Comparison of ENCODE assay signal across 19 mouse cellular contexts in the genomic region with DNA sequence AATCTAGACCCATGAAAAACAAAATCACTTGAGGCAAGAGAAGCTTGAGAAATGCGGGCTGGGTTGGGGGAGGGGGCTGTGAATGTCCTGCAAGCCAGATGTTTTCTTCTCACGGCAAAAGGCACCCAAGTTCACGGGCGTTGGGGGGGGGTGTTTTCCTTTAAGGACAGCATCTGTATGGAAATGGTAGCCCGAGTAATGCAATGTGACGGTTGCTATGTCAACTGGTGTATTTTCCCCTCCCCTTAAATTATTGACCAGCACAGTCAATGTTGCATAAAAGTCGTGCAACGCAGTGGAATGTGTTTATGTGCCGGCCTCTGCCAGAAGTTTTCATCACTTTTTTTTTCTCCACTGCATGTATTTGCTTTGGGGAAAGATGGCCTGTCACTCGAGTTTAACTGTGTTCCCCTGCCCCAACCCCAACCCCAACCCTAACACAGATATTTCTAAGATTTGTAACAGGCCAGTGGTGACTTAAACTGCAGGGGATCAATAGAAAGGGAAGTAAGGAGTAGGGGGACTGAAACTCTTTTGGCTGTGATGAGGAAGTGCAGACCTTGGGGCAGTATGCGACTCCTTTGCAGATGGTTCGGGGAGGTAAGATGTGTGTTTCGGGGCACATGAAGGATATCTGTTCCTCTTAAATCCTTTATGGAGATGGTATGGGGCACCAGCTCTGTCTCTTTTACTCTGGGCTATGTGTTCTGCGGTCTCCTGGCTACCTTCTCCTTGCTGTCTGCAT. TPM values are rescaled to one million over a fixed set of nuclear protein-coding genes. Genes with fewer than 3 reads are reported as not detected.
DNase-seq lines count a peak whose midpoint lies in the region; ATAC-seq lines count a peak whose summit lies in the region.
"Had no signal": no experiment of that assay in that cellular context is flagged by ENCODE, and none has a peak within 500 bp of the region (broad histone marks: within the 10 kb centered on the region; RNA-seq: fewer than 3 reads in every experiment).

No protein-coding gene starts in this region.

- no peaks in the 10 kb centered on the region for H3K36me3 ChIP-seq in embryonic facial prominence, embryonic 12.5 days
- H3K36me3 ChIP-seq in limb, embryonic 12.5 days: no peaks in the 10 kb centered on the region

- no peak overlapping the region for H3K4me3 ChIP-seq in embryonic facial prominence, embryonic 12.5 days
- no peak overlapping the region for H3K4me3 ChIP-seq in limb, embryonic 12.5 days (replicated peaks)
- H3K4me3 ChIP-seq: forebrain, embryonic 13.5 days had no signal

- no peaks in the 10 kb centered on the region for H3K9me3 ChIP-seq in embryonic facial prominence, embryonic 12.5 days
- H3K9me3 ChIP-seq in limb, embryonic 12.5 days: no peaks in the 10 kb centered on the region
- H3K9me3 ChIP-seq: forebrain, embryonic 13.5 days had no signal

- no peak overlapping the region for H3K4me2 ChIP-seq in embryonic facial prominence, embryonic 12.5 days (replicated peaks)
- peak overlapping the region; percentile 8; the same call in 1 of the 2 replicates for H3K4me2 ChIP-seq in limb, embryonic 12.5 days
- H3K4me2 ChIP-seq: forebrain, embryonic 13.5 days had no signal

- H3K27me3 ChIP-seq in embryonic facial prominence, embryonic 12.5 days: no peaks in the 10 kb centered on the region
- H3K27me3 ChIP-seq in limb, embryonic 12.5 days: no peaks in the 10 kb centered on the region
- H3K27me3 ChIP-seq: forebrain, embryonic 13.5 days had no signal

- peak; percentile 41 for DNase-seq in kidney, postnatal 10 days
- no peak for DNase-seq in kidney, postnatal 25 days
- peak; percentile 49 for DNase-seq in A20 (ENCODE audit: low read depth, low spot score)
- no peak for DNase-seq in thymus, postnatal 36 days
- no peak for DNase-seq in spleen, postnatal 4 days (ENCODE audit: low spot score in 2 of 2)
- no peak for DNase-seq in urinary bladder, postnatal 10 days (ENCODE audit: low spot score)
- DNase-seq: adrenal gland, postnatal 25 days; cerebellum, postnatal 14 days; heart, postnatal 14 days; kidney, adult 18-20 months; right cerebral cortex, postnatal 4 days; thymus, postnatal 14 days had no signal

- ATAC-seq in embryonic facial prominence, embryonic 12.5 days (ENCODE audit: insufficient number of reproducible peaks, insufficient read depth, low FRiP score, low TSS enrichment): no peak
- no peak for ATAC-seq in limb, embryonic 12.5 days (ENCODE audit: insufficient number of reproducible peaks, insufficient read depth, low FRiP score, low TSS enrichment, low read depth)
- ATAC-seq: forebrain, embryonic 13.5 days; hindbrain, embryonic 16.5 days had no signal

- H3K27ac ChIP-seq in embryonic facial prominence, embryonic 12.5 days: peak overlapping the region; percentile 18; the same call in 1 of the 2 replicates
- peak overlapping the region; percentile 56 for H3K27ac ChIP-seq in limb, embryonic 12.5 days
- H3K27ac ChIP-seq: forebrain, embryonic 13.5 days; liver, embryonic 14.5 days had no signal

- peaks cover 23% of the 10 kb centered on the region; the same call in 1 of the 2 replicates for H3K4me1 ChIP-seq in embryonic facial prominence, embryonic 12.5 days
- peaks cover 29% of the 10 kb centered on the region for H3K4me1 ChIP-seq in limb, embryonic 12.5 days (replicated peaks)
- H3K4me1 ChIP-seq: forebrain, embryonic 13.5 days had no signal

- 51% methylated on average over 14 of the region's 14 CpGs for WGBS in embryonic facial prominence, embryonic 12.5 days
- WGBS in limb, embryonic 12.5 days: 40% methylated on average over 14 of the region's 14 CpGs

- H3K9ac ChIP-seq in embryonic facial prominence, embryonic 12.5 days: no peak overlapping the region
- H3K9ac ChIP-seq in limb, embryonic 12.5 days (replicated peaks): no peak overlapping the region
- H3K9ac ChIP-seq: forebrain, embryonic 13.5 days; liver, embryonic 14.5 days had no signal

RNA-seq across cellular contexts. Expression of gene Fam169b, which starts 39.6 kb away (rescaled TPM):
- 1.4 and 2.3 TPM in 2 replicates for polyA plus RNA-seq in embryonic facial prominence, embryonic 12.5 days (2016; fragmentation: Nextera tagmentation; extraction: Ambion mirVana)
- 1.6 and 1.8 TPM in 2 replicates for polyA plus RNA-seq in limb, embryonic 12.5 days (2016; fragmentation: Nextera tagmentation; extraction: Ambion mirVana)
- polyA plus RNA-seq: forebrain, embryonic 13.5 days; hindbrain, embryonic 16.5 days had no signal

RNA-seq across cellular contexts. Expression of gene Pgpep1l, which starts 49.2 kb away (rescaled TPM):
- not detected in 2 replicates for polyA plus RNA-seq in embryonic facial prominence, embryonic 12.5 days (2016; fragmentation: Nextera tagmentation; extraction: Ambion mirVana)
- not detected in 2 replicates for polyA plus RNA-seq in limb, embryonic 12.5 days (2016; fragmentation: Nextera tagmentation; extraction: Ambion mirVana)
- polyA plus RNA-seq: C2C12; forebrain, embryonic 13.5 days; hindbrain, embryonic 16.5 days; liver, embryonic 14.5 days; stomach, embryonic 16.5 days had no signal

Comparison
In these comparisons a context has a peak if more than half of its experiments do, and no peak if none do; other contexts are left out.
1. DNase-seq: peak in kidney, postnatal 10 days (single experiment) and A20 (single experiment); none in kidney, postnatal 25 days (0 of 2), thymus, postnatal 36 days (0 of 2), spleen, postnatal 4 days (0 of 2) and urinary bladder, postnatal 10 days (single experiment).